Mouse (Mus musculus): ENCODE data around the gene Ift122. TPM values are rescaled to one million over a fixed set of nuclear protein-coding genes. Genes with fewer than 3 reads are reported as not detected.

Ift122 gene
- polyA plus RNA-seq, 1 experiment = 1.1 TPM

DNA sequence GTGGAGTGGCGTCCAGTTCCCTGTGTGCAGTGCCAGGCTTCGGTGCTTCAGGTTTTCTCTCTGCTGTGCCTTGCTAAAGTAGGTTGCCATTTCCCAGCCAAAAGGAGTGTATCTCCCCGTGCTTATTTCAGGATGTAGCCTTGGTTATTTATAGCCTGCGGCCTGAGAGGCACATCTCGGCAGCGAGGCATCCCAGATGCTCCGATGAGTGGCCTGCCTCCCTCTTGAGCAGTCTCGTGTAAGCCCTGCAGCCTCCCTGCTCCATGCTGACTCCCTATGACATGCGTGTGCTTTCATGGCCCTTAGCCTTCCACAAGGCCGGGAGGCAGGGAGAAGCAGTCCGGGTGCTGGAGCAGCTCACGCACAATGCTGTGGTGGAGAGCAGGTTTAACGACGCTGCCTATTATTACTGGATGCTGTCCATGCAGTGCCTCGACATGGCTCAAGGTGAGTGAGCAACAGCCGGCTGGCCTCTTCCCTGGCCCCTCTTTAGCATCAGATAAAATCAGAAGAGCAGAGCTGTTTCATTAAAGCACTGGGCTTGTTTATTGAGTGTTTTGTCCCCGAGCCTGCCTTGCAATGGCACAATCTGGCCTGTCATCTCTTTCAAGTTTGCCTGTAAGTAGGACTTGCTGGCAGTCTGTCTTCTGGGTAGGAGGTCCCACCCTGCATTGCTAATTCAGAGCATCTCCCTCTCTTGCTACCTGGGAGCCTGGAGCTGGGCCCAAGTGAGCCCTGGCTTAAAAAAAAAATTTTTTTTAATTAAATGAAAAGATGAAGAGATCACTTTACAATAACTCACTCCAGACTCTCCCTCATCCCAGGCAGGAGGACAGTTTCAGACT lies 62.6 kb downstream of the Ift122 start:
- Histone ChIP-seq H3K4me3 (replicated peaks) (peak overlapping the region; percentile 5), H3K27me3 (replicated peaks) (peaks cover 12% of the 10 kb centered on the region), H3K36me3 (replicated peaks; ENCODE audit: low read length) (no peaks in the 10 kb centered on the region)

DNA sequence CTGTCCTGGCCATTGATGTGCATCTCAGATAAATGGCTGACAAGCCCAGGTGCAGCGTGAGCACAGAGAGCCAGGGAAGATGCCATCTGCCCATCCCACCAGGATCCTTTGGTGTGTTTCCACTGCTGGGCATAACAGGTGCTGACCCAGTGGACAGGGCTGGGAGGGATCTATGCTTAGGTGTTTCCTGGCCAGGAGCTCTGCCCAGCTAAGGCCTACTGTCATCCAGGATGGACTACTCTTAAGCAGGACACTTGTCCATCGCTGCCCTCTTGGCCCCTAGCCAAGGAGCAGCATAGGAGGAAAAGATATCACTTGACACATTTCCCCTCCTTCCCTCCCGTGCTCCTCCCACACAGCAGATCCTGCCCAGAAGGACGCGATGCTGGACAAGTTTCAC lies 63.3 kb downstream of the Ift122 start:
- Histone ChIP-seq H3K4me3 (replicated peaks) (peak overlapping the region; percentile 33), H3K36me3 (replicated peaks; ENCODE audit: low read length) (no peaks in the 10 kb centered on the region), H3K27me3 (replicated peaks) (peaks cover 12% of the 10 kb centered on the region), H3K9me3 (no peaks in the 10 kb centered on the region), H3K4me1 (peaks cover 68% of the 10 kb centered on the region)
- TF ChIP-seq FLI1 (IDR thresholded peaks at IDR 0.05; ENCODE audit: low read length) (no peak), GATA1 (IDR thresholded peaks at IDR 0.05; ENCODE audit: borderline replicate concordance, low read length) (no peak)

More for the DNA sequence above, 62.6 kb downstream of the Ift122 start:
- Histone ChIP-seq H3K4me1 (peaks cover 76% of the 10 kb centered on the region), H3K9me3 (no peaks in the 10 kb centered on the region)
- no peak for TF ChIP-seq GATA1 (IDR thresholded peaks at IDR 0.05; ENCODE audit: borderline replicate concordance, low read length)
- TF ChIP-seq FLI1 (IDR thresholded peaks at IDR 0.05; ENCODE audit: low read length) = no peak

DNA sequence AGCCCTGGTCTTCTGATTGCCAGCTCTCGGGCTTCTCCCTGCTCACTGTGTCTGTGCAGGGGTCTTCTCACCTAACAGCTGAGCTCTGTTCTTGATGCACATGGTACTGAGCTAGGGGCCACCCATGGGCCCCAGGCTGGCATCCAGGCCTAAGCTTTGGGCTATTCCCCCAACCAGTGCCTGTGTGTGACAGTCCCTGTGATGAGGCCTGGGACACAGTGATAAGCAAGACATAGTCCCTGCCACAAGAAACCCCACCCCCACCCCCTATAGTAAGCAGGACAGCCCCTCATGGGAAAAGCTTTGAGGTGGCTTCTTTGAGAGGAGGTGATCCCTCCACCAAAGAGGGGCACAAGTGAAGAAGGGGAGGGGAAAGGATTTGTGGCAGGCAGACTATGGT lies 65.3 kb downstream of the Ift122 start:
- Histone ChIP-seq H3K4me1 (peaks cover 59% of the 10 kb centered on the region), H3K36me3 (replicated peaks; ENCODE audit: low read length) (no peaks in the 10 kb centered on the region), H3K4me3 (replicated peaks) (no peak overlapping the region), H3K27me3 (replicated peaks) (peaks cover 19% of the 10 kb centered on the region), H3K9me3 (no peaks in the 10 kb centered on the region)
- TF ChIP-seq GATA1 (IDR thresholded peaks at IDR 0.05; ENCODE audit: borderline replicate concordance, low read length) = no peak
- no peak for TF ChIP-seq FLI1 (IDR thresholded peaks at IDR 0.05; ENCODE audit: low read length)

DNA sequence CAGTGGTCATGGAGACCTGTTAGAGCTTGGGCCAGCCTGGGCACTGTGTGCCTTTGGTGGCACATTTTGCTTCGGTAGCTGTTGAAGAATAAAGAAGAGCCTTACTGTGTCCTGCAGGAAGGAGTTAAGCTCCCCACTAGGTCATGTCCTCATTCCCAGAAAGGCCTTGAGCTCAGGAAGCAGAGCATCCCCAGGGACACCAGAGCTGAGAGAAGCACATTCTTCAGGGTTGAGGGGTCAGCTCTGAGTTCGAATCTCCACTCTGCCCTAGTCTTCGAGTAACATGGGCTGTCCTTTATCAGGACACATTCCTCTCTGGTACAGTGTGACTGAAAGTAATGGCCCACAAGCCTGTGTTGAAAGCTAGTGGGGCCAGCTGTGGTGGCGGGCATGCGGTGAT lies 66.6 kb downstream of the Ift122 start:
- no peaks in the 10 kb centered on the region for H3K36me3 ChIP-seq (replicated peaks; ENCODE audit: low read length)
- no peak overlapping the region for H3K4me3 ChIP-seq (replicated peaks)
- peaks cover 28% of the 10 kb centered on the region for H3K27me3 ChIP-seq (replicated peaks)
- H3K4me1 ChIP-seq = peaks cover 52% of the 10 kb centered on the region
- TF ChIP-seq FLI1 (IDR thresholded peaks at IDR 0.05; ENCODE audit: low read length) (no peak), GATA1 (IDR thresholded peaks at IDR 0.05; ENCODE audit: borderline replicate concordance, low read length) (no peak)
- no peaks in the 10 kb centered on the region for H3K9me3 ChIP-seq

GRCm38 (mm10) chr6:115924829-115925228 lies 71.6 kb downstream of the Ift122 start:
- H3K4me3 ChIP-seq (replicated peaks) = no peak overlapping the region
- no peaks in the 10 kb centered on the region for H3K36me3 ChIP-seq (replicated peaks; ENCODE audit: low read length)

DNA sequence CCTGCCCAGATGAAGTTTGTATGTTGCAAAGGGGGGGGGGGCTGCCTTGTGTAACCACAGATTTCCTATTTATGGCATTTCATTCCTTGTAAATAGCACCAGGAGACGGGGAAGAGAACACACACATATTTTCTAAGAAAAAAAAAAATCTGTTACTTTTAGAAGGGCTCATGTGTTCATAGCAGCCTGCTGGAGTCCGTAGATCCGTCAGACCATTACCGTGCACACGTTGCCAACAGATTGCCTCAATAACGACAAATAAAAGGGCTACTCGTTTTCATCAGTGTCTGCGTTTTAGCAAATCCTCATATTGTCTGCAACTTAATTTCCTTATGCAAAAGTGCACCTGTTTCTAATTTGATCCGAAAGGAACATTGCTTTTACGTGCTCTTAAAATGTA lies 73.1 kb downstream of the Ift122 start:
- H3K4me1 ChIP-seq = peaks cover 33% of the 10 kb centered on the region; the same call in 1 of the 2 replicates
- no peak overlapping the region for H3K4me3 ChIP-seq (replicated peaks)
- no peaks in the 10 kb centered on the region for H3K36me3 ChIP-seq (replicated peaks; ENCODE audit: low read length)
- TF ChIP-seq GATA1 (IDR thresholded peaks at IDR 0.05; ENCODE audit: borderline replicate concordance, low read length) = no peak
- TF ChIP-seq FLI1 (IDR thresholded peaks at IDR 0.05; ENCODE audit: low read length) = no peak
- H3K9me3 ChIP-seq = no peaks in the 10 kb centered on the region
- H3K27me3 ChIP-seq (replicated peaks) = peaks cover 77% of the 10 kb centered on the region

More at GRCm38 (mm10) chr6:115924829-115925228, 71.6 kb downstream of the Ift122 start:
- TF ChIP-seq GATA1 (IDR thresholded peaks at IDR 0.05; ENCODE audit: borderline replicate concordance, low read length) (no peak), FLI1 (IDR thresholded peaks at IDR 0.05; ENCODE audit: low read length) (no peak)
- no peaks in the 10 kb centered on the region for H3K9me3 ChIP-seq
- H3K4me1 ChIP-seq = peaks cover 35% of the 10 kb centered on the region
- H3K27me3 ChIP-seq (replicated peaks) = peaks cover 69% of the 10 kb centered on the region

- Histone ChIP-seq H3K4me1 (peaks cover 33% of the 10 kb centered on the region; the same call in 1 of the 2 replicates), H3K9me3 (no peaks in the 10 kb centered on the region), H3K36me3 (replicated peaks; ENCODE audit: low read length) (no peaks in the 10 kb centered on the region), H3K27me3 (replicated peaks) (peaks cover 88% of the 10 kb centered on the region), H3K4me3 (replicated peaks) (no peak overlapping the region)
- TF ChIP-seq FLI1 (IDR thresholded peaks at IDR 0.05; ENCODE audit: low read length) = no peak
- no peak for TF ChIP-seq GATA1 (IDR thresholded peaks at IDR 0.05; ENCODE audit: borderline replicate concordance, low read length)
These were observed 74.3 kb downstream of the Ift122 start for GRCm38 (mm10) chr6:115927292-115928242.

- peaks cover 91% of the 10 kb centered on the region for H3K27me3 ChIP-seq (replicated peaks)
- H3K36me3 ChIP-seq (replicated peaks; ENCODE audit: low read length) = no peaks in the 10 kb centered on the region
- no peaks in the 10 kb centered on the region for H3K9me3 ChIP-seq
- no peak overlapping the region for H3K4me3 ChIP-seq (replicated peaks)
- peaks cover 26% of the 10 kb centered on the region; the same call in 1 of the 2 replicates for H3K4me1 ChIP-seq
- TF ChIP-seq GATA1 (IDR thresholded peaks at IDR 0.05; ENCODE audit: borderline replicate concordance, low read length) (no peak), FLI1 (IDR thresholded peaks at IDR 0.05; ENCODE audit: low read length) (no peak)
These were observed 76.7 kb downstream of the Ift122 start for GRCm38 (mm10) chr6:115930018-115930417.

GRCm38 (mm10) chr6:115931639-115932038 lies 78.4 kb downstream of the Ift122 start, which contains the start of gene Rho:
TSS of gene Rho (plus strand) at chr6:115931748.
- Histone ChIP-seq H3K36me3 (replicated peaks; ENCODE audit: low read length) (no peaks in the 10 kb centered on the region), H3K9me3 (no peaks in the 10 kb centered on the region), H3K4me3 (replicated peaks) (no peak within 1 kb of the TSS), H3K4me1 (peaks cover 23% of the 10 kb centered on the region; the same call in 1 of the 2 replicates), H3K27me3 (replicated peaks) (peaks cover 94% of the 10 kb centered on the region)
- no peak for TF ChIP-seq FLI1 (IDR thresholded peaks at IDR 0.05; ENCODE audit: low read length)
- TF ChIP-seq GATA1 (IDR thresholded peaks at IDR 0.05; ENCODE audit: borderline replicate concordance, low read length) = no peak
